Mouse (Mus musculus) cerebellum, adult 2 months (tissue): ENCODE measurements around the gene Olfr353. TPM values are rescaled to one million over a fixed set of nuclear protein-coding genes. Genes with fewer than 3 reads are reported as not detected.

Experiments
- DNase-seq, 2 experiments: peaks; one replicate each; pipeline ENCODE4 v3.0.0; 2021
- H3K27ac ChIP-seq: fragments of 200-500 bp; 2 replicates; pipeline ENCODE4 v1.5.1; 2012; ENCODE audit warnings: low read length, control low read depth, inconsistent platforms; ENCODE audit not compliant: insufficient read depth
- H3K27me3 ChIP-seq: fragments of 200-500 bp; 2 replicates; pipeline ENCODE4 v1.6.1; 2012; ENCODE audit warnings: inconsistent platforms, mild to moderate bottlenecking, low read length, moderate library complexity; ENCODE audit not compliant: control insufficient read depth, insufficient read depth
- H3K4me1 ChIP-seq: fragments of 200-500 bp; 2 replicates; pipeline ENCODE4 v1.6.1; 2011; ENCODE audit warnings: low read length; ENCODE audit not compliant: control insufficient read depth, insufficient read depth
- H3K4me3 ChIP-seq: fragments of 200-500 bp; replicated peaks from 2 replicates; pipeline ENCODE3; 2011; ENCODE audit warnings: mild to moderate bottlenecking, low read depth, low read length, control low read depth; ENCODE audit not compliant: insufficient read depth
- CTCF ChIP-seq: fragments of 200-500 bp; IDR thresholded peaks from 2 replicates; pipeline ENCODE4 v1.5.1; 2011; ENCODE audit warnings: low read depth, mild to moderate bottlenecking, control low read depth, low read length, moderate library complexity, borderline replicate concordance; ENCODE audit not compliant: insufficient read depth
- POLR2A ChIP-seq: fragments of 200-500 bp; IDR thresholded peaks from 2 replicates; pipeline ENCODE4 v1.6.1; 2011; ENCODE audit warnings: low read length, control low read depth, borderline replicate concordance; ENCODE audit not compliant: insufficient read depth
- WGBS: fragments of 180-500 bp; shearing (Covaris S2); methylation state at CpG from one replicate; pipeline ENCODE4 v1.1.7; 2018; 5-methylcytosine and 5-hydroxymethylcytosine counted together
- polyA plus RNA-seq: library from polyadenylated mRNA; depleted of rRNA; stranded (reverse); fragments of >200 nt; gene quantifications from 2 replicates; pipeline ENCODE4 v1.2.3, GENCODE M21; 2012; rRNA removed

Gene Olfr353
- not detected in 2 replicates for polyA plus RNA-seq

- no peak within 1 kb of the TSS for H3K4me3 ChIP-seq
- H3K27me3 ChIP-seq: no peaks in the 10 kb centered on the region
- no peak within 1 kb of the TSS for H3K27ac ChIP-seq
- no peak for DNase-seq
- TF ChIP-seq POLR2A (no peak), CTCF (no peak)
- H3K4me1 ChIP-seq: no peaks in the 10 kb centered on the region
These were observed at the start of gene Olfr353 for GRCm38 (mm10) chr2:36892836-36893235. Gene Olfr353, minus strand, starts transcription at chr2:36892936.

DNA sequence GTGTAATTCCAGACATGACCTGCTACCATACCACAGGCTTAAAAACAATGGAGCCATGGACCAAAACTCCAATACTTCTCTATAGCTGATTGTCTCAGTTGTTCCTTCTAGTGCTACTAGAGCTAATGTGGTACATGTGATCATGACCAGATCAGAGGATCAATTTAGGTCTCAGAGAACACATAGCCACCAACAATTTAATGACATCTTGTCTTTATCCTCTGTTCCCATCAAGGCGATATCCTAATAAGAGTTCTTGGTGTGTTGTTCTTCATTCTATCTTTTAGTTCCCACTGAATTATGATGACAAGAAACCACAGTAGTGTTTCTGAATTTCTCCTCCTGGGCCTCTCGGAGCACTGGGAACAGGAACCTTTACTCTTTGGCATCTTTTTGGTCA is 44.1 kb upstream of the Olfr353 start, which contains the start of gene Olfr356:
TSS of gene Olfr356 (plus strand) at position 301 of the 400 bp plus-strand sequence.
- 83% methylated on average over 2 of the region's 2 CpGs for WGBS

DNA sequence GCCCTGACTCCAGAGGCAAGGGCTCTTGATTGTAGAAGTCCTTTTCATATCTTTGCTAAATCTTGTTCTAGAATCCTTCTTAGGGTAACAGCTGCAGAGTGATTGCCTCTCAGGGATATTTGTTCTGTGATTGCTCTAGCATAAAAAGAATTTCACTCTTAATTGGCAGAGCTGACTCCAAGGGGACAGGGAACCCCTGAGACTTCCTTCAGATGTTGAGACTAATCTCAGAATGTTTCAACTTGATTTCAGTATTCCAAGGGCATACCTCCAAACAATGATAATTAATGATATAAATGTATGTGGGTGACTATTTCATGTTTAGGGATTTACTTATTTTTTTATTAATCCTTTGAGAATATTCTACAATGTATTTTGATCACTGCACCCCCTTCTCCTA is 36.1 kb upstream of the Olfr353 start, which contains the start of gene Olfr355:
TSS of gene Olfr355 (minus strand) at position 101 of the 400 bp plus-strand sequence.
- Histone ChIP-seq H3K4me1 (no peaks in the 10 kb centered on the region), H3K27ac (no peak within 1 kb of the TSS), H3K4me3 (no peak within 1 kb of the TSS), H3K27me3 (no peaks in the 10 kb centered on the region)
- no peak for TF ChIP-seq POLR2A
- TF ChIP-seq CTCF: no peak
- no peak for DNase-seq

More for the DNA sequence above, 44.1 kb upstream of the Olfr353 start, which contains the start of gene Olfr356:
- H3K4me3 ChIP-seq: no peak within 1 kb of the TSS
- no peak for DNase-seq
- no peak for TF ChIP-seq POLR2A
- no peak for TF ChIP-seq CTCF
- no peaks in the 10 kb centered on the region for H3K4me1 ChIP-seq
- no peak within 1 kb of the TSS for H3K27ac ChIP-seq
- no peaks in the 10 kb centered on the region for H3K27me3 ChIP-seq

DNA sequence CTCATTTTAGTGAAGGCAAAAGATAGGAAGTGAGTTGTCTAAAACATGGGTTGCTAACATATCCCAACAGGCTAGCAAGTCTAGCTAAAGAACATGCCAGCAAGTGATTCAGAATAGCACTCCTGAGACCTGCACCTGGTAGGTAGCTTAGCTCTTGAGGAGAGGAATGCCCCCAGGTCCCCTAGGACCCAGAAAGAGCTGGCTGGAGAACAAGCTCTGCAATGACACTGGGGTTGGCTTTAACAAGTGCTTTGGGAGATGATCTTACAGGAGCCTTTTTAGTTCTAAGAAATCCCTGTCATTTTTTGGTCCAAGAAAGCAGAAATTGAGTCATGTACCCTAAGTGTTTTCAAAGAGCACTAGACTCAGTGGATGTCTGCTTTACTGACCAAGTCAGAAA is 12.6 kb upstream of the Olfr353 start, which contains the start of gene Olfr354:
TSS of gene Olfr354 (plus strand) at position 301 of the 400 bp plus-strand sequence.
- Histone ChIP-seq H3K27me3 (no peaks in the 10 kb centered on the region), H3K4me3 (no peak within 1 kb of the TSS), H3K4me1 (no peaks in the 10 kb centered on the region), H3K27ac (no peak within 1 kb of the TSS)
- no peak for DNase-seq
- TF ChIP-seq POLR2A: no peak
- no peak for TF ChIP-seq CTCF

DNA sequence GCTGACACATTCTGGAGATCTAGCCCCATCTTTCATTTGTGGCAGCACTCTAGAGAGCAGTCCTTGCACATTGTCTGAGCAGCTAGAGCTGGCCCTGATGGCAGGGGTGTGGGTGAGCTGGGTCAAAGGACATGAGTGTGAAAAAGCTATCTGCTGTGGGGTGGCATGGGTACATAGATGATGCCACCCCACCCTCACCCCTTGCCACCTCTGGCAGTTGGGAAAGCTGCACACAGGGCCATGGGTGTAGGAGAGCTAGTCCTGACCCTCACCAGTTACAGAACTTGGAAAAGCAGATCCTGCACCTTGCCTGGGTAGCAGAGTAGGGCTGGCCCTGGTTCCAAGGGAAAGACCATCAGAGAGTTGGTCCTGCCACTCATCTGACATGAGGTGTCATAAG is 4.4 kb upstream of the Olfr353 start:
- no peak overlapping the region for H3K4me3 ChIP-seq
- H3K4me1 ChIP-seq: no peaks in the 10 kb centered on the region
- H3K27me3 ChIP-seq: no peaks in the 10 kb centered on the region
- no peak for TF ChIP-seq POLR2A
- no peak for TF ChIP-seq CTCF
- no peak overlapping the region for H3K27ac ChIP-seq
- no peak for DNase-seq

GRCm38 (mm10) chr2:36868160-36868559 is 24.6 kb downstream of the Olfr353 start, which contains the start of gene Olfr352:
Gene Olfr352, plus strand, starts transcription at chr2:36868460.
- TF ChIP-seq CTCF (no peak), POLR2A (no peak)
- WGBS: 78% methylated on average over 1 of the region's 1 CpGs
- no peaks in the 10 kb centered on the region for H3K4me1 ChIP-seq
- H3K27ac ChIP-seq: no peak within 1 kb of the TSS
- H3K4me3 ChIP-seq: no peak within 1 kb of the TSS
- no peaks in the 10 kb centered on the region for H3K27me3 ChIP-seq
- no peak for DNase-seq

DNA sequence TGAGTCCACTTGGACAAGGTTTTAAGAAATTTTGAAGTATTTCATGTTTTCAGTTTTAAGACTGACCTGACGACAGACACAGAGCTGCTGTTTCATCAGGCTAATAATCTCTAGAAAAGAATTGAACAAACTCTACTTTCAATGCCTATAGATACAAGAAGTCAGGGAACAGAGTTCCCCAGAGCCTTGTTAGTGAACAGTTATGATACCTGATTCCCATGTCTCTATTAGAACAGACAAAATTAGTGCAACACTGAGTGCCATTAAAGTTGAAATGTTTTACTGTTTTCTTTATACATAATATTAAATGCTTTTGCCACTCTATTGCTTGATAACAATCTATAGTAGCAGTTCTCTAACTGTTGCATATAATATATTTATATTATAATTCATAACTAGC is 30.2 kb downstream of the Olfr353 start, which contains the start of gene Olfr351:
TSS of gene Olfr351 (minus strand) at position 101 of the 400 bp plus-strand sequence.
- TF ChIP-seq CTCF: no peak
- no peaks in the 10 kb centered on the region for H3K27me3 ChIP-seq
- H3K4me1 ChIP-seq: no peaks in the 10 kb centered on the region
- H3K27ac ChIP-seq: no peak within 1 kb of the TSS
- 78% methylated on average over 1 of the region's 1 CpGs for WGBS
- DNase-seq: no peak
- no peak within 1 kb of the TSS for H3K4me3 ChIP-seq

GRCm38 (mm10) chr2:36846010-36846409 is 46.7 kb downstream of the Olfr353 start, which contains the start of gene Olfr350:
Gene Olfr350, plus strand, starts transcription at chr2:36846310.
- TF ChIP-seq CTCF (no peak), POLR2A (no peak)
- Histone ChIP-seq H3K4me3 (no peak within 1 kb of the TSS), H3K27ac (no peak within 1 kb of the TSS), H3K27me3 (no peaks in the 10 kb centered on the region), H3K4me1 (no peaks in the 10 kb centered on the region)
- DNase-seq: no peak
- 84% methylated on average over 1 of the region's 1 CpGs for WGBS

Other genes with a start within 250 kb of the Olfr353 start
- gene Olfr346, start 207.1 kb downstream of the Olfr353 start, polyA plus RNA-seq: not detected in 2 replicates
- not detected in 2 replicates for gene Olfr347, start 161.0 kb downstream of the Olfr353 start, polyA plus RNA-seq
- gene Olfr348, start 108.7 kb downstream of the Olfr353 start, polyA plus RNA-seq: not detected in 2 replicates
- not detected in 2 replicates for gene Olfr50, start 102.4 kb downstream of the Olfr353 start, polyA plus RNA-seq
- gene Olfr3, start 75.9 kb downstream of the Olfr353 start, polyA plus RNA-seq: not detected in 2 replicates
- gene Olfr350, start 46.6 kb downstream of the Olfr353 start, polyA plus RNA-seq: not detected in 2 replicates
- gene Olfr351, start 30.3 kb downstream of the Olfr353 start, polyA plus RNA-seq: not detected in 2 replicates
- not detected in 2 replicates for gene Olfr352, start 24.5 kb downstream of the Olfr353 start, polyA plus RNA-seq
- not detected in 2 replicates for gene Olfr354, start 12.7 kb upstream of the Olfr353 start, polyA plus RNA-seq
- not detected in 2 replicates for gene Olfr355, start 36.0 kb upstream of the Olfr353 start, polyA plus RNA-seq
- not detected in 2 replicates for gene Olfr356, start 44.2 kb upstream of the Olfr353 start, polyA plus RNA-seq
- not detected in 2 replicates for gene Olfr357, start 100.9 kb upstream of the Olfr353 start, polyA plus RNA-seq
- gene Olfr358, start 116.4 kb upstream of the Olfr353 start, polyA plus RNA-seq: not detected in 2 replicates
- not detected in 2 replicates for gene Olfr360, start 172.8 kb upstream of the Olfr353 start, polyA plus RNA-seq
- gene Olfr361, start 196.4 kb upstream of the Olfr353 start, polyA plus RNA-seq: not detected in 2 replicates
- not detected in 2 replicates for gene Olfr362, start 225.0 kb upstream of the Olfr353 start, polyA plus RNA-seq
- gene Olfr364-ps1, start 246.4 kb upstream of the Olfr353 start, polyA plus RNA-seq: not detected in 2 replicates